Mouse (Mus musculus) G1E (cell line): ENCODE data around the gene Adh6a.

ENCODE experiments used
- CTCF ChIP-seq: IDR thresholded peaks from 2 replicates; pipeline ENCODE4 v1.5.1; 2012; ENCODE audit warnings: low read depth, low read length, inconsistent platforms, mixed read lengths
- GATA1 ChIP-seq: IDR thresholded peaks from 2 replicates; pipeline ENCODE4 v1.6.1; 2012; ENCODE audit warnings: borderline replicate concordance, low read length, inconsistent platforms, mixed read lengths
- POLR2AphosphoS5 ChIP-seq: IDR thresholded peaks from 2 replicates; pipeline ENCODE4 v1.6.1; 2012; ENCODE audit warnings: low read depth, low read length, inconsistent platforms; ENCODE audit not compliant: insufficient replicate concordance

- TF ChIP-seq GATA1, result no peak
- TF ChIP-seq CTCF, result no peak
- no peak for TF ChIP-seq POLR2AphosphoS5
These were observed 34.0 kb downstream of the Adh6a start for GRCm38 (mm10) chr3:138347041-138347440.
